Mouse (Mus musculus) forebrain, embryonic 12.5 days (tissue): ENCODE measurements at regions not wholly inside any gene's neighbourhood (a gene's known extent, or its start where the extent isn't known, plus 50 kb on each side); places are given as distances from the start of the nearest gene placed in this dataset.
A peak's percentile ranks its signal among the peaks of the same experiment; 100 is the strongest.
"Not testable (repeated sequence)": the region's sequence is repeated elsewhere in the genome, so short reads cannot be mapped to it uniquely, and the experiment has no call there.

Experiments used
- ATAC-seq: fragments of 200-750 bp; cut with Nextera tagmentation; 2 replicates; pipeline ENCODE4 v1.8.0; 2017; ENCODE audit warnings: moderate TSS enrichment; ENCODE audit not compliant: low FRiP score
- H3K27ac ChIP-seq: fragments of 300-500 bp; sonication (generic); 2 replicates; pipeline ENCODE4 v1.5.1; 2016; ENCODE audit warnings: mild to moderate bottlenecking
- H3K27me3 ChIP-seq: fragments of 300-500 bp; sonication (generic); 2 replicates; pipeline ENCODE4 v1.6.1; 2016; ENCODE audit warnings: mild to moderate bottlenecking
- H3K36me3 ChIP-seq: fragments of 300-500 bp; sonication (generic); replicated peaks from 2 replicates; pipeline ENCODE4 v1.6.1; 2016; ENCODE audit warnings: mild to moderate bottlenecking
- H3K4me1 ChIP-seq: fragments of 300-500 bp; sonication (generic); 2 replicates; pipeline ENCODE4 v1.6.1; 2016
- H3K4me2 ChIP-seq: fragments of 300-500 bp; sonication (generic); 2 replicates; pipeline ENCODE4 v1.6.1; 2016; ENCODE audit warnings: mild to moderate bottlenecking, moderate library complexity
- H3K4me3 ChIP-seq: fragments of 300-500 bp; sonication (generic); replicated peaks from 2 replicates; pipeline ENCODE4 v1.5.1; 2016; ENCODE audit warnings: mild to moderate bottlenecking
- H3K9ac ChIP-seq: fragments of 300-500 bp; sonication (generic); 2 replicates; pipeline ENCODE4 v1.6.1; 2016; ENCODE audit warnings: mild to moderate bottlenecking
- H3K9me3 ChIP-seq: fragments of 300-500 bp; sonication (generic); 2 replicates; pipeline ENCODE4 v1.6.1; 2016
- WGBS: fragments of 180-500 bp; shearing (Covaris S2); methylation state at CpG from one replicate; pipeline ENCODE4 v1.1.7; 2016; 5-methylcytosine and 5-hydroxymethylcytosine counted together

- 11% methylated on average over 6 of the region's 42 CpGs for WGBS
- H3K27ac ChIP-seq, ATAC-seq: not testable (repeated sequence)
Measured at GRCm38 (mm10) chr12:20196386-20196785, 242.1 kb downstream of the Gm21863 start.

DNA sequence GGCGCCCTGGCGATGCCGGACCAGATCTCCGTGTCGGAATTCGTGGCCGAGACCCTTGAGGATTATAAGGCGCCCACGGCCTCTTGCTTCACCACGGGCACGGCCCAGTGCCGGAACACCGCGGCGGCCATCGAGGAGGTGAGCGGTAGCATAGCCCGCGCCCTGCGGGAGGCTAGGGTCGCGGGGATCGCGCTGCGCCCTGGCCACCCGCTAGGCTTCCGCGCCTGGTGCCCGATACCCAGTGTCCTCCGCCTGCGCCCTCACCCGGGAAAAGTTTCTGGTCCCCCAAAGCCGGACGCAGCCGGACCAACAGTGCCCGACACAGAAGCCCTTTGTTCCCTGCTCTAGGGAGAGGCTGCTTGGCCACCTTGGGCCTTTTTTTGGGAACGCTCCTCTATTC, 242.6 kb downstream of the Gm21863 start:
- peak overlapping the region; percentile 46 for H3K4me2 ChIP-seq
- not testable (repeated sequence) for H3K27me3 ChIP-seq, ATAC-seq, H3K4me1 ChIP-seq, H3K36me3 ChIP-seq, H3K27ac ChIP-seq, H3K9me3 ChIP-seq
- WGBS = 2% methylated on average over 31 of the region's 37 CpGs
- H3K9ac ChIP-seq = peak overlapping the region; percentile 36; the same call in 1 of the 2 replicates
- H3K4me3 ChIP-seq = peak overlapping the region; percentile 42

More at GRCm38 (mm10) chr12:20196386-20196785, 242.1 kb downstream of the Gm21863 start:
- H3K4me2 ChIP-seq = peak overlapping the region; percentile 46
- peak overlapping the region; percentile 12; the same call in 1 of the 2 replicates for H3K9ac ChIP-seq
- not testable (repeated sequence) for H3K27me3 ChIP-seq, H3K36me3 ChIP-seq, H3K9me3 ChIP-seq, H3K4me1 ChIP-seq
- H3K4me3 ChIP-seq = peak overlapping the region; percentile 42

DNA sequence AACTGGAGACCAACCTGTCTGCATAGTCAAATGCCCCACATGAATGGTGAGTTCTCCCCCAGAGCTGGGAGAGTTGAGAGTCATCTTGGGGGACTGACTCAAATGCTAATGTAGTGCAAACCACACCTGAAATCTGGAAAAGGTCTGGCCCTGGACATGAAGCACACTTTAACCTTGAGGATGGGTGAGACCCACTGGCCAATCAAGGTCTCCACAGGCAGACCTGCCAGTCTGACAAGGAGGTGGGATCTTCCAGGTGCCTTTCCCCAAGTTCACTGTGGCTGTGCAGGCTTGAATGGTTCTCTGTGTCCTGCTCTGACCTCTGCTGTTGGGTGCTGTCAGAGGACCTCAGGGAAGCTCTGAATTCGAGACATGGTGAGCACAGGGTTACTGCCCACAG, 269.6 kb downstream of the Gm21863 start:
- H3K9me3 ChIP-seq = peaks cover 32% of the 10 kb centered on the region
- H3K4me3 ChIP-seq, H3K36me3 ChIP-seq, H3K9ac ChIP-seq, H3K4me1 ChIP-seq, H3K27me3 ChIP-seq, H3K4me2 ChIP-seq, H3K27ac ChIP-seq, ATAC-seq: not testable (repeated sequence)
- 80% methylated on average over 1 of the region's 1 CpGs for WGBS

- not testable (repeated sequence) for H3K4me3 ChIP-seq, H3K9ac ChIP-seq, H3K4me1 ChIP-seq, H3K27ac ChIP-seq, ATAC-seq, H3K4me2 ChIP-seq, H3K36me3 ChIP-seq
- peaks cover 60% of the 10 kb centered on the region for H3K9me3 ChIP-seq
- H3K27me3 ChIP-seq = peaks cover 14% of the 10 kb centered on the region
- WGBS = 78% methylated on average over 9 of the region's 9 CpGs
Measured at GRCm38 (mm10) chr12:20226831-20227230, 272.5 kb downstream of the Gm21863 start.

DNA sequence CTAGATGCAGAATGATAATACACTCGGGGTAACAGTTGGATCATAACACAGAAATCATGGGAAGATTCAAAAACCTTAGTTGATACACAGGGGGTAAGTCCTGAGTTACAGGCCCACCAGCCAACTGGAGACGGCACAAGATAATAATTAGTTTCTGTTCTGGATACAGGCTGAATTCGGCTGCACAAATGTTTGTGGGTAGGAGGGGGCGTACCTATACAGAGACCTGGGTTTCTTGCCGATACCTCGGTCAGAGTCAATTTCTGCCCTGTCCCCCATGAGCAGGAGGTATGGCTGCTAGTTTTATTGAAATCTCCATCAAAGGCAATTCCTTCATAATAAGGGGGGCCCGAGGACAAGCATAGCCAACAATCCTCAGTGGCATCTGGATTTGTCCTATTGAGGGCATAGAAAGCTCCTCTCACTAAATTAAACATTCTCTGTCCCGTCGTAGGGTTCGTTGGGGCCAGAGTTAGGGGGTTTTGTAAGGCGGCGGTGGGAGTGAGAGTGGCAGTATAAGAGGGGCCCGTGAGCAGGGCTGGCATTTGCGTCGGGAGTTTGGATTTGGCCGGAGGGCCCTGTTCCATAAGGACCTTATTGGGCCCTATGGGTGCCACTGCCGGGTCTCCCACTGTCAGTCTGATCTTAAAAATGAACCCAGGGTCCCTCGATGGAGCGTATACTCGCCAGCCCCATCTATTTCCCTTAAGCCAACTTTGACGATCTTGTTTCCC, 273.3 kb downstream of the Gm21863 start:
- not testable (repeated sequence) for H3K27ac ChIP-seq, H3K4me1 ChIP-seq, H3K4me2 ChIP-seq, H3K36me3 ChIP-seq, ATAC-seq, H3K4me3 ChIP-seq, H3K9ac ChIP-seq
- peaks cover 68% of the 10 kb centered on the region for H3K9me3 ChIP-seq
- H3K27me3 ChIP-seq = peaks cover 15% of the 10 kb centered on the region
- 73% methylated on average over 21 of the region's 21 CpGs for WGBS

DNA sequence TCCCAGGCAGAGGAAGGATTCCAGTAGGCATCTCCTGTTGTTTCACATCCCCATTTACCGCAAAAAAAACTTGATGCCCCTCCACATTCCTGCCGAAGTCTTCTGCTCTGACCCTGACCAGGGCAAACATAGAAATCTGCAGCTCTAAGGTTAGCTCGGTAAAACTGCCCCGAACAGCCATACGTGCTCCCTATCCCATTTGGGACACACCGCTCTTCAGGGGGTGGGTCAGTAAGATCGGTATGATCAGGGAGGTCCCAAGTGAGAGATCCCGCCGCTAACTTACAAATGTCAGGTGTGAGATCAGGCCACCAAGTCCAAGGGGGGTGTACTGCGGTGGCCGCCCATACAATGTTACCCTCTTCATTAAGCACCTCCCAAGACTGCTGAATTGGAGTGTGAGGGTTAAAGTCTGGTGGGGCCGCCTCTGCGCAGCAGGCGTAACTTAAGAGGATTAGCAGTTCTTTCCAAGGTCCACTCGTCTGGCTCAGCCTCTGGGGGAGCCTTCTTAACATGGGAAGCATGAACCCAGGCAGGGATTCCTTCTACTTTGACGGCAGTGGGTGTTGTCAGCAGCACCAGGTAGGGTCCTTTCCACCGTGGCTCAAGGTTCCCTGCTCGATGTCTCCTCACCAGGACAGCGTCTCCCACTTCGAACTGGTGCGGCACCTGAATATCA, 274.2 kb downstream of the Gm21863 start:
- Histone ChIP-seq H3K36me3 (peaks cover 15% of the 10 kb centered on the region; the same call in 1 of the 2 replicates), H3K27me3 (peaks cover 23% of the 10 kb centered on the region), H3K9me3 (peaks cover 77% of the 10 kb centered on the region)
- H3K4me3 ChIP-seq, H3K4me1 ChIP-seq, H3K27ac ChIP-seq, H3K4me2 ChIP-seq, H3K9ac ChIP-seq, ATAC-seq: not testable (repeated sequence)
- WGBS = 67% methylated on average over 21 of the region's 21 CpGs

DNA sequence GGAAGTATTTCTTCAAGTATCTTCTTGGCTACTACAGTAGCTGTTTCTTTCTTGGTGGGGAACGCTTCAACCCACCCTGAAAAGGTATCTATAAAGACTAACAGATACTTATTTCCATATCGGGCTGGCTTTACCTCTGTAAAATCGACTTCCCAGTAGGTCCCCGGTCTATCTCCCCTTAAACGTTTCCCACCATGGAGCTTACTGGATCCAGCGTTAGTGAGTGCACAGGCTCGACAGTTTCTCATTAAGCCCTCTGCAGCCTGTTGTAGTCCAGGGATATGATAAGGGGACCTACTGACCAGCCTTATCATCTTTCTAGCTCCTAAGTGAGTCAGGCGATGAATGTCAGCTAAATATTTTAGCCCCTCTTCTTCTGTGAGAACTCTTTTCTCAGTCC, 275.1 kb downstream of the Gm21863 start:
- not testable (repeated sequence) for H3K4me2 ChIP-seq, H3K27ac ChIP-seq, H3K4me1 ChIP-seq, H3K9ac ChIP-seq, ATAC-seq, H3K4me3 ChIP-seq
- peaks cover 20% of the 10 kb centered on the region; the same call in 1 of the 2 replicates for H3K36me3 ChIP-seq
- H3K9me3 ChIP-seq = peaks cover 81% of the 10 kb centered on the region
- H3K27me3 ChIP-seq = peaks cover 26% of the 10 kb centered on the region
- 71% methylated on average over 8 of the region's 8 CpGs for WGBS

- Histone ChIP-seq H3K4me3 (no peak overlapping the region), H3K4me1 (no peaks in the 10 kb centered on the region), H3K9me3 (peaks cover 77% of the 10 kb centered on the region), H3K36me3 (peaks cover 20% of the 10 kb centered on the region; the same call in 1 of the 2 replicates), H3K27ac (no peak overlapping the region), H3K27me3 (peaks cover 26% of the 10 kb centered on the region), H3K4me2 (no peak overlapping the region), H3K9ac (no peak overlapping the region)
- 67% methylated on average over 27 of the region's 27 CpGs for WGBS
- ATAC-seq = no peak
Measured at GRCm38 (mm10) chr12:20230141-20230892, 276.0 kb downstream of the Gm21863 start.

- H3K4me3 ChIP-seq = no peak overlapping the region
- peaks cover 77% of the 10 kb centered on the region for H3K9me3 ChIP-seq
- H3K36me3 ChIP-seq = peaks cover 20% of the 10 kb centered on the region; the same call in 1 of the 2 replicates
- no peak overlapping the region for H3K4me2 ChIP-seq
- whole genome bisulfite sequencing = 73% methylated on average over 8 of the region's 8 CpGs
- ATAC-seq = no peak
- H3K27me3 ChIP-seq = peaks cover 26% of the 10 kb centered on the region
- H3K4me1 ChIP-seq = no peaks in the 10 kb centered on the region
- H3K9ac ChIP-seq = no peak overlapping the region
- no peak overlapping the region for H3K27ac ChIP-seq
Measured at GRCm38 (mm10) chr12:20230893-20231235, 276.6 kb downstream of the Gm21863 start.

- Histone ChIP-seq H3K4me2 (no peak overlapping the region), H3K9me3 (peaks cover 77% of the 10 kb centered on the region), H3K27me3 (peaks cover 26% of the 10 kb centered on the region), H3K4me1 (no peaks in the 10 kb centered on the region), H3K27ac (no peak overlapping the region), H3K36me3 (peaks cover 20% of the 10 kb centered on the region; the same call in 1 of the 2 replicates), H3K4me3 (no peak overlapping the region), H3K9ac (no peak overlapping the region)
- 0 out of 2 replicates have a peak, but pooled peaks have one; percentile 31 for ATAC-seq
- WGBS = 70% methylated on average over 12 of the region's 12 CpGs
Measured at GRCm38 (mm10) chr12:20231528-20231927, 277.2 kb downstream of the Gm21863 start.

GRCm38 (mm10) chr12:20231986-20232541, 277.8 kb downstream of the Gm21863 start:
- H3K36me3 ChIP-seq = peaks cover 20% of the 10 kb centered on the region; the same call in 1 of the 2 replicates
- no peak overlapping the region for H3K4me3 ChIP-seq
- peaks cover 26% of the 10 kb centered on the region for H3K27me3 ChIP-seq
- WGBS = 69% methylated on average over 14 of the region's 14 CpGs
- ATAC-seq = 0 out of 2 replicates have a peak, but pooled peaks have one; percentile 37
- peaks cover 71% of the 10 kb centered on the region for H3K9me3 ChIP-seq
- no peaks in the 10 kb centered on the region for H3K4me1 ChIP-seq
- H3K4me2 ChIP-seq = no peak overlapping the region
- no peak overlapping the region for H3K27ac ChIP-seq
- no peak overlapping the region for H3K9ac ChIP-seq
